Mouse (Mus musculus): ENCODE measurements at regions not wholly inside any gene's neighbourhood (a gene's known extent, or its start where the extent isn't known, plus 50 kb on each side); places are given as distances from the start of the nearest gene placed in this dataset.

- no peak overlapping the region for H3K4me3 ChIP-seq (ENCODE audit: low read depth, low read length)
- H3K4me1 ChIP-seq (ENCODE audit: control insufficient read depth, insufficient read depth, low read length), result peaks cover 6% of the 10 kb centered on the region; the same call in 1 of the 2 replicates
- no peaks in the 10 kb centered on the region for H3K36me3 ChIP-seq (ENCODE audit: control insufficient read depth, insufficient read depth, low read length)
- no peak for ATAC-seq
- 86% methylated on average over 6 of the region's 6 CpGs for WGBS
- H3K27ac ChIP-seq (ENCODE audit: low read length), result no peak overlapping the region
- H3K9ac ChIP-seq (ENCODE audit: low read depth, low read length), result no peak overlapping the region
- H3K4me2 ChIP-seq (ENCODE audit: low read length), result no peak overlapping the region
- H3K27me3 ChIP-seq (ENCODE audit: control insufficient read depth, insufficient read depth, low read depth, low read length), result no peaks in the 10 kb centered on the region
- H3K9me3 ChIP-seq (replicated peaks; ENCODE audit: control insufficient read depth, low read length, poor library complexity, severe bottlenecking), result no peaks in the 10 kb centered on the region
These were observed 112.1 kb upstream of the Tmpo start for GRCm38 (mm10) chr10:91293226-91293625.

GRCm38 (mm10) chr10:91284259-91284658, 103.1 kb upstream of the Tmpo start:
- Histone ChIP-seq H3K4me1 (ENCODE audit: control insufficient read depth, insufficient read depth, low read length) (no peaks in the 10 kb centered on the region), H3K9me3 (replicated peaks; ENCODE audit: control insufficient read depth, low read length, poor library complexity, severe bottlenecking) (no peaks in the 10 kb centered on the region), H3K27ac (ENCODE audit: low read length) (no peak overlapping the region), H3K4me2 (ENCODE audit: low read length) (no peak overlapping the region), H3K4me3 (ENCODE audit: low read depth, low read length) (no peak overlapping the region), H3K36me3 (ENCODE audit: control insufficient read depth, insufficient read depth, low read length) (no peaks in the 10 kb centered on the region), H3K27me3 (ENCODE audit: control insufficient read depth, insufficient read depth, low read depth, low read length) (no peaks in the 10 kb centered on the region), H3K9ac (ENCODE audit: low read depth, low read length) (no peak overlapping the region)
- WGBS, result 95% methylated on average over 9 of the region's 9 CpGs
- ATAC-seq, result no peak

- Histone ChIP-seq H3K4me2 (ENCODE audit: low read length) (peak overlapping the region; percentile 33), H3K9ac (ENCODE audit: low read depth, low read length) (0 out of 2 replicates have a peak overlapping the region, but pooled peaks have one; percentile 25), H3K4me1 (ENCODE audit: control insufficient read depth, insufficient read depth, low read length) (peaks cover 16% of the 10 kb centered on the region), H3K27ac (ENCODE audit: low read length) (peak overlapping the region; percentile 62), H3K27me3 (ENCODE audit: control insufficient read depth, insufficient read depth, low read depth, low read length) (no peaks in the 10 kb centered on the region), H3K36me3 (ENCODE audit: control insufficient read depth, insufficient read depth, low read length) (no peaks in the 10 kb centered on the region), H3K4me3 (ENCODE audit: low read depth, low read length) (no peak overlapping the region), H3K9me3 (replicated peaks; ENCODE audit: control insufficient read depth, low read length, poor library complexity, severe bottlenecking) (no peaks in the 10 kb centered on the region)
- 9% methylated on average over 14 of the region's 14 CpGs for WGBS
- ATAC-seq, result peak; percentile 84
These were observed 90.0 kb upstream of the Tmpo start for GRCm38 (mm10) chr10:91270955-91271741.

- peak overlapping the region; percentile 33 for H3K4me2 ChIP-seq (ENCODE audit: low read length)
- ATAC-seq, result peak; percentile 65
- no peak overlapping the region for H3K9ac ChIP-seq (ENCODE audit: low read depth, low read length)
- H3K36me3 ChIP-seq (ENCODE audit: control insufficient read depth, insufficient read depth, low read length), result no peaks in the 10 kb centered on the region
- H3K27ac ChIP-seq (ENCODE audit: low read length), result peak overlapping the region; percentile 24; the same call in 1 of the 2 replicates
- no peak overlapping the region for H3K4me3 ChIP-seq (ENCODE audit: low read depth, low read length)
- H3K27me3 ChIP-seq (ENCODE audit: control insufficient read depth, insufficient read depth, low read depth, low read length), result no peaks in the 10 kb centered on the region
- H3K9me3 ChIP-seq (replicated peaks; ENCODE audit: control insufficient read depth, low read length, poor library complexity, severe bottlenecking), result no peaks in the 10 kb centered on the region
- peaks cover 16% of the 10 kb centered on the region for H3K4me1 ChIP-seq (ENCODE audit: control insufficient read depth, insufficient read depth, low read length)
- 16% methylated on average over 14 of the region's 14 CpGs for WGBS
These were observed 89.3 kb upstream of the Tmpo start for GRCm38 (mm10) chr10:91270268-91270954.

- Histone ChIP-seq H3K4me2 (ENCODE audit: low read length) (no peak overlapping the region), H3K9ac (ENCODE audit: low read depth, low read length) (no peak overlapping the region), H3K9me3 (replicated peaks; ENCODE audit: control insufficient read depth, low read length, poor library complexity, severe bottlenecking) (no peaks in the 10 kb centered on the region; the same call in 1 of the 2 replicates), H3K4me1 (ENCODE audit: control insufficient read depth, insufficient read depth, low read length) (peaks cover 16% of the 10 kb centered on the region), H3K4me3 (ENCODE audit: low read depth, low read length) (no peak overlapping the region), H3K36me3 (ENCODE audit: control insufficient read depth, insufficient read depth, low read length) (no peaks in the 10 kb centered on the region), H3K27me3 (ENCODE audit: control insufficient read depth, insufficient read depth, low read depth, low read length) (no peaks in the 10 kb centered on the region), H3K27ac (ENCODE audit: low read length) (no peak overlapping the region)
- no peak for ATAC-seq
- WGBS, result 89% methylated on average over 6 of the region's 6 CpGs
These were observed 86.8 kb upstream of the Tmpo start for GRCm38 (mm10) chr10:91267886-91268285.

GRCm38 (mm10) chr10:91260416-91260815, 79.3 kb upstream of the Tmpo start:
- peak overlapping the region; percentile 39; the same call in 1 of the 2 replicates for H3K27ac ChIP-seq (ENCODE audit: low read length)
- H3K9me3 ChIP-seq (replicated peaks; ENCODE audit: control insufficient read depth, low read length, poor library complexity, severe bottlenecking), result no peaks in the 10 kb centered on the region; the same call in 1 of the 2 replicates
- WGBS, result 61% methylated on average over 10 of the region's 10 CpGs
- peak; percentile 77 for ATAC-seq
- H3K4me3 ChIP-seq (ENCODE audit: low read depth, low read length), result no peak overlapping the region
- H3K9ac ChIP-seq (ENCODE audit: low read depth, low read length), result no peak overlapping the region
- H3K4me1 ChIP-seq (ENCODE audit: control insufficient read depth, insufficient read depth, low read length), result no peaks in the 10 kb centered on the region
- no peak overlapping the region for H3K4me2 ChIP-seq (ENCODE audit: low read length)
- H3K36me3 ChIP-seq (ENCODE audit: control insufficient read depth, insufficient read depth, low read length), result no peaks in the 10 kb centered on the region
- no peaks in the 10 kb centered on the region for H3K27me3 ChIP-seq (ENCODE audit: control insufficient read depth, insufficient read depth, low read depth, low read length)

GRCm38 (mm10) chr10:91249681-91250195, 68.6 kb upstream of the Tmpo start:
- H3K4me1 ChIP-seq (ENCODE audit: control insufficient read depth, insufficient read depth, low read length), result no peaks in the 10 kb centered on the region
- no peak overlapping the region for H3K27ac ChIP-seq (ENCODE audit: low read length)
- no peaks in the 10 kb centered on the region for H3K36me3 ChIP-seq (ENCODE audit: control insufficient read depth, insufficient read depth, low read length)
- H3K27me3 ChIP-seq (ENCODE audit: control insufficient read depth, insufficient read depth, low read depth, low read length), result no peaks in the 10 kb centered on the region
- peak overlapping the region; percentile 28; the same call in 1 of the 2 replicates for H3K4me2 ChIP-seq (ENCODE audit: low read length)
- no peak overlapping the region for H3K9ac ChIP-seq (ENCODE audit: low read depth, low read length)
- H3K9me3 ChIP-seq (replicated peaks; ENCODE audit: control insufficient read depth, low read length, poor library complexity, severe bottlenecking), result no peaks in the 10 kb centered on the region
- ATAC-seq, result no peak
- no peak overlapping the region for H3K4me3 ChIP-seq (ENCODE audit: low read depth, low read length)
- WGBS, result 66% methylated on average over 18 of the region's 18 CpGs

- WGBS, result 86% methylated on average over 3 of the region's 3 CpGs
- peaks cover 4% of the 10 kb centered on the region; the same call in 1 of the 2 replicates for H3K4me1 ChIP-seq (ENCODE audit: control insufficient read depth, insufficient read depth, low read length)
- H3K36me3 ChIP-seq (ENCODE audit: control insufficient read depth, insufficient read depth, low read length), result no peaks in the 10 kb centered on the region
- no peak overlapping the region for H3K9ac ChIP-seq (ENCODE audit: low read depth, low read length)
- H3K4me3 ChIP-seq (ENCODE audit: low read depth, low read length), result no peak overlapping the region
- H3K4me2 ChIP-seq (ENCODE audit: low read length), result no peak overlapping the region
- H3K27ac ChIP-seq (ENCODE audit: low read length), result no peak overlapping the region
- ATAC-seq, result no peak
- H3K27me3 ChIP-seq (ENCODE audit: control insufficient read depth, insufficient read depth, low read depth, low read length), result no peaks in the 10 kb centered on the region
- no peaks in the 10 kb centered on the region for H3K9me3 ChIP-seq (replicated peaks; ENCODE audit: control insufficient read depth, low read length, poor library complexity, severe bottlenecking)
These were observed 63.2 kb upstream of the Tmpo start for GRCm38 (mm10) chr10:91244297-91244696.
